Mouse (Mus musculus) layer of hippocampus, postnatal 36 days (tissue): ENCODE results near the gene Dhrs4. TPM values are rescaled to one million over a fixed set of nuclear protein-coding genes. Genes with fewer than 3 reads are reported as not detected.

Source experiments
- DNase-seq, 2 experiments: peaks; one replicate each; pipeline ENCODE4 v3.0.0; 2022
- total RNA-seq, 2 experiments: library from RNA; stranded (reverse); gene quantifications; 2 replicates each; pipeline ENCODE4 v1.2.3; 2021

Dhrs4 gene
- total RNA-seq, 2 experiments from 2014 or later = 22.0 to 23.3 TPM

DNA sequence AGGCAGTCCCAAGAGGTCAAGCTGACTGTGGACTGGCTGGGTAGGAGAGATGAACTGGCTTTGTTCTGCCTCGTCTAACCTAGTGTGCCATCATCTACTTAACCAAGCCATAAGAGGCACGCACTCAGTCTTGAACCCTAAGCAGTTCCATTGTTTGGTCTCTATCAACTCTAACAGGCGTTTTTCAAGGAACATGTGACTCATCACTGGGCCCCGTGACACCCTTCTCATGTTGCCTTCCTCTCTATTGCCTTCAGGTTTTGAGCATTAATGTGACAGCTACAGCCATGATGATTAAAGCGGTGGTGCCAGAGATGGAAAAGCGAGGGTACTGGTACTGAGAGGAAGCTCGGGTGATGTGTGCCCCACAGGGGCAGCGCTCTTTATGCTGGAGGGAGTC, 8.3 kb downstream of the Dhrs4 start:
- no peak for DNase-seq

DNA sequence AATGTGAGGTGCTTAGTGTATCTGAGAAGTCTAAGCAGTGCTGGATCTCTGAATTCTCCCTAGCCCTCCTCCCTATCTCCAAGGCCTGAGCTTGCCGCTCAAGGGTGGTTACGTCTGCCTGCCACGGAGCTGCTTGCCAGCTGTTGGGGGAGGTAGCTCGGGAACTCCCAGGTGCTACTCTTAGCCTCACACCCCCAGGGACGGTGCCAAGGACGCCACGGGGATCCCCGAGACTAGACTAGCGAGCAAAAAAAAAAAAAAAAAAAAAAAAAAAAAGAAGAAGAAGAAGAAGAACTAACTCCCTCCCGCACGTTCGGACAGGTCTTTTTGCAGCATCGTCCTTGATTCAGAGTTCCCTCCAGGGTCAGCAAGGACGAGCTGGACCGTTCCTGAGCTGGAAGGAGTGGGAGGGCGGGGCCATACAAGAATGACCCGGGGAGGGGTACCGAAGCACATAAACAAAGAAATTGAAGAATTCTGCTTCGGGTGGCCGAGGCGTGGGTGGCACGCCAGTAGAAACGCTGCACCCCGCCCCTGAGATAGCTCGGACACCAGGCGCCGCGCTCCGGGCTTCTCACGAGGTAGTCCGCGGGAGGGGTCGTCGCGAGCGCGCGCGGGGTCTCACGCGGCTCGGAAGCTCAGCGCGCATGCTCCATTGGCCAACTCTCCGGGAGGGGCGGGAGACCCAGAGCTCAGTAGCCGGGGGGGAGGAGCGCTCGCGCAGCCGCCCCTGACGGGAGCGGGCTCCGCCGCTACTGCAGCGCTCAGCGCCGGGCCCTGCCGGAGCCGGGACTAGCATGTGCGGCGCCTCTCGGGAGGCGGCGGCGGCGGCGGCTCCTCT, 12.0 kb downstream of the Dhrs4 start, which contains the start of gene Carmil3:
Gene Carmil3 (plus strand): TSS at position 291 of the 841 bp plus-strand sequence.
- DNase-seq = peak; percentile 86

DNA sequence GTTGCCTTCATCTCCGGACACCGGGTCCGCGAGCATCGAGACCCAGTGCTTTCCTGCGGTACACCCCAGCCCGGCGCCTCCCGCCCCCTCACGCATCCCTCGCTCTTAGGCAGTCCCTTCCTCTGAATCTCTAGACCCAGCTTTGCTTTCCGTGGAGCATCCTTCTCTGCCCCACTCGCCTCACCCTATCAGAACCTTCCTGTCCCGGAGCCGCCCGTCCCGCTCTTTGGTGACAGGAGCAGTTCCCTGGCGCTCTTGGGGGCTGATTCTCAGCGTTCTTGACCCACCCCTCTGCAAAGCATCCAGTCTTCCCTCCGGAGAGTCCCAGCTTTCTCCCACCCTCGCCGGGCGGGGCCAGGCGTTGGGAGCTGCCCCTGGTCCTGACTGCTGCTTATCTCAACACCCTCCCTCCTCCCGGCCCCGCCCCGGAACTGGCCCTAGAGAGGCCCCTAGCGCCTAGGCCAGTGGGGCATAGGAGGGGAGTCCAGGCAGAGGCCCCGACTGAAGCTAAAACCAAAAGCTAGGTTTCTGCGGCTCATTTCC, 12.8 kb downstream of the Dhrs4 start:
- peak; percentile 60 to 66 for DNase-seq

DNA sequence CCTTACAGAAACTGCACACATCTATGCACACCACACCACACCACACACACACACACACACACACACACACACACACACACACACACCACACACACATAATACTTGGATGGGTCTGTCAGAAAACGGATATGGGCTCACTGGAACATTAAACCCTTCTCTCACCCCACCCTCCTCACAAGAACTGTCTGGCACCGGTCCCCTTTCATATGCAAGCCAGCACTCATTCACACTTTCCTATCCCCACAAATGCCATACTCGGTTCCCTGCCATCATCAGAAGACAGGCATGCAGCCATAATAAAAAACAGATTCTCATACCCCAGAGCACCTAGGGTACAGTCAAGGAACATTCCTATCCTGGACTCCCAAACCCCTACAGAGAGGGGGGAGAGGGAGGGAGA, 13.5 kb downstream of the Dhrs4 start:
- no peak for DNase-seq

DNA sequence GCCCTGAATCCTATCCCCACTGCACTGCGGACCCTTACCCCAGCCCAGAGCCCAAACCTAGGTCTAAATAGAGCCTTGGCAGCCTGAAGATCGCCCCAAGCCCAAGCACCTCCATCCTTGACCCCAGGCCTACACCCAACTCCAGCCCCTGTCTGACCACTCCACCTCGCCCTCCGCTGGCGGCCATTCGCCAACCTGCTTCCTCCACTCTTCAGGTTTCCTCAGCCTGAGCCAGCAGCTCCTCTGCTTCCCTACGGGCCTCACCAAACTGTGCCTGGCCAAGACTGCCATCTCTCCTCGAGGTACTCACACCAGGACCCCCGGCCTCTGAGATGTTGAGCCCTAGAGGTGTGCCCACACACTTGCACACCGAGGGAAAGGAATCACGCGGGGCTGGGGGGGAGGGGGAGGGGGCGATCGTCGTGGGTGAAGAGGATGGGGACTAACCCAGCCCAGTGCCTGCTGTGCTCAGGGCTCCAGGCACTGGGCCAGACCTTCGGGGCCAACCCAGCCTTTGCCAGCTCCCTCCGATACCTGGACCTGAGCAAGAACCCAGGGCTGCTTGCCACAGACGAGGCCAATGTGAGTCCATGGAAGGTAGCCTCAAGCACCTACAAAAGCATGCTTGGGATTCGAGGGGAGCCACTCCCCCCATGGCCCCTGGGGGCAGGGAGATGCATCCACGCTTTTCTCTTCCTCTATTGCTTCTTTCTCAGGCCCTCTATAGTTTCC, 17.1 kb downstream of the Dhrs4 start:
- DNase-seq = no peak

DNA sequence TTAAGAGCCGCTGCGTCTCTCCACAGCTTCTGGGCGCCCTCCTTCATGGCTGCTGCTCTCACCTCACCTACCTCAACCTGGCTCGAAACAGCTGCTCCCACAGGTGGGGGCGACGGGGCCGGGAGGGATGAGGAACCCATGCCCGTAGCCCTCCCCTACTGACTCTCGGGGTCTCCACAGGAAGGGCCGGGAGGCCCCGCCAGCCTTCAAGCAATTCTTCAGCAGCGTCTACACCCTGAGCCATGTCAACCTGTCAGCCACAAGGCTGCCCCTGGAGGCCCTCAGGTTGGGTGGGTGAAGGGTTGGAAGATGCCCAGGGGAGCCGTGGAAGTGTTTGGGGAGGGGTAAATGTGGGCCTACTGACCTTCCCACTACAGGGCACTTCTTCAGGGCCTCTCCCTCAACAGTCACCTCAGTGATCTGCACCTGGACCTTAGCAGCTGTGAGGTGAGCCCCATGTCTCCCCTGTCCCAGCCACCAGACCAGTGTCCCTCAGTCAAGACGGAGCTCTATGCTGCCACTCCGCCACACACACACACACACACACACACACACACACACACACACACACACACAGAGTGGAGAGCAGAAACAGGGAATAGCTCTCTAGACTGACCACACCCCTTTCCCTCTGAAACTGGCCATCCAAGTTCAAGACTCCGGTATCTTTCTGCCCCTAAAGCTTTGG, 18.3 kb downstream of the Dhrs4 start:
- DNase-seq = no peak

DNA sequence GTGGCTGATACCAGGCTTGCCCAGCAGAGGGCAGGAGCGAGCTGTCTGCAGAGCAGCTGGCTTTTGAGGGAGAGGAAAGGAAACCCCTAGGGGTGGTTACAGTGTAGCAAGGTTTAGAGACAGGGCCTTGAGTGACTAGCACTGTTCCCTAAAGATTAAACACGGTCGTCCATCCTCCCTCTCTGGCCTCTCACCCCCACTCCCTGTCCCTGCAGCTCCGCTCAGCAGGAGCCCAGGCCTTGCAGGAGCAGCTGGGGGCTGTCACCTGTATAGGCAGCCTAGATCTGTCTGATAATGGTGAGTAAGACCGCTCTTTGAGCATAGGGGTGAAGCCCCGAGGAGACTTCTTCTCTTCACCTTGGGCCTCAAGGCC, 18.9 kb downstream of the Dhrs4 start:
- peak; percentile 81 to 86 for DNase-seq

DNA sequence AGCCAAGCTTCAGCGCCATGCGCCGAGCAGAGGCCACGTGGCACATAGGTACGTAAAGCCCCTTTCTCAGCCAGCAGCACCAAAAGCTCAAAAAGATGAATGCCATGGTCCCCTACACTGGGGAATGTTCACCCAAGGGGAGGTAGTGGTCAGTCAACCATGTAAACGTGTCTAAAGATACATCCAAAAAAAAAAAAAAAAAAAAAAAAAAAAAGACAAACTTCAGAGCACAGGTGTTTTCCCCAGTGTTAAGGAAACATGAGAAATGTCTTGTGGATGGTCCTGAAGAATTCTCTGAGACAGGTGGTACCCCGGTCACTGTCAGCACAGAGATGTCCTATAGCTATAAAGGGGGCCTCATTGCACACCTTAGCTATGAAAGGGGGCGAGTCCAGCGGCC, 27.1 kb downstream of the Dhrs4 start:
- no peak for DNase-seq

DNA sequence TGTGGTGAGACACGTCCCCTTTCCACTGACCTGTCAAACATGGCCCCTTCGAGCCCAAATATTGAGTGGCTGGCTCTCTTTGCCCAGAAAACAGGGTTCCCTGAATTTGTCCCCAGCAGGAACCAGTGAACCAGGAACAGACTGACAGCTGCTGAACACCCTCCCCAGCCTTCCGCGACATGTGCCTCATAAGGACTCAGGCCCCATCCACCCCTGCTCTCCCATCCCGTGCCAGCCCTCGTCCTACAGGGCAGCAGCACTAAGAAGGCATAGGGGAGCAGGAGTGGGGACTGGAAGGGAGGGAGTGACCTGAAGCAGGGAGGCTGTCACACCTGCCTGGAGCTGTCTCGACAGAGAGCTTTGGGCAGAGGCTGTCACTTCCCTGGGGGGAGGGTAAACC, 29.2 kb downstream of the Dhrs4 start:
- DNase-seq = peak in 1 of 2 experiments; percentile 25

DNA sequence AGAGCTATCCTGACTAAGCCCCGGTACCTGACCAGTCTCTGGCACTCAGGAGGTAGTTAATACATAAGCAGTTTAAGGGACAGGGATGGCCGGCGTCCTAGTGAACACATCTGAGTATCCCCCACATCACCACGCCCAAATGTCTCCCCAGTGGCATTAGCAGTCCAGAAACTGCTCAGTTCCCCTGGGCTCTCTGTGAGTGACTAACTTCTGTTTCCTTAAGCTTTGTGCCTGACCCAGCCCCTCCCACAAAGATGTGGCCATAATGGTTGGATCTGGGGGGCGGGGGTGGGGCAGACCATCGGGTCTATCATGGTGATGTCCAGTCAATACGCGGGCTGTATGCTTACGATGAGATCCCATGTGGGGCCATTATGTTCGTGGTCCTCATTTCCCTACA, 31.0 kb downstream of the Dhrs4 start:
- DNase-seq = no peak

DNA sequence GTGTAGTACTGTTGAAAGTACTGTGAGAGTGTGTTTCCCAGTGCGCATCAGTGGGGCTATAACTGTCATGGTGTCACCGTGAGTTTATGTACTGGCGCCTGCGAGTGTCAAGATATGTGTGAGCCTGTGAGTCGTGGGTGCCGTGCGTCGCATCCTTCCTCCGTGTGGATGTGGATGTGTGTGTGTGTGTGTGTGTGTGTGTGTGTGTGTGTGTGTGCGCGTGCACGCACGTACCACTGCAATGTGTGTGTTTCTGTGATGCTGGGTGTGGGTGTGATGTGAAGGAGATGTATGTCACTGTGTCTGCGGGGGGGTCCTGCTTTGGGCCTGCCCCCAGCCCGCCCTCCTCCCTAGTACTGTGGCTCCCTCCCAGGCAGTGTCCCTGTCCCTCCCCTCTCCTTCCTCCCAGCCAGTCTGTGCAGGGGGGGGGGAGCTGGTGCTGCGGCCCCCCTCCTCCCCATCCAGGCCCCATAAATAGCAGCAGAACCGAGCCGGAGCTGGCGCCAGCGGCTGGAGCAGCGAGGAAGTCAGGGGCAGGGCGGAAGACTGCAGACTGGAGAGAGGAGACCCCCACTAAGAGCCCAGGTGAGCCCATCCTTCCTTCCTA, 31.7 kb downstream of the Dhrs4 start, which contains the start of gene Cpne6:
Gene Cpne6 (plus strand): TSS at position 321 of the 607 bp plus-strand sequence.
- DNase-seq = peak; percentile 60 to 69

DNA sequence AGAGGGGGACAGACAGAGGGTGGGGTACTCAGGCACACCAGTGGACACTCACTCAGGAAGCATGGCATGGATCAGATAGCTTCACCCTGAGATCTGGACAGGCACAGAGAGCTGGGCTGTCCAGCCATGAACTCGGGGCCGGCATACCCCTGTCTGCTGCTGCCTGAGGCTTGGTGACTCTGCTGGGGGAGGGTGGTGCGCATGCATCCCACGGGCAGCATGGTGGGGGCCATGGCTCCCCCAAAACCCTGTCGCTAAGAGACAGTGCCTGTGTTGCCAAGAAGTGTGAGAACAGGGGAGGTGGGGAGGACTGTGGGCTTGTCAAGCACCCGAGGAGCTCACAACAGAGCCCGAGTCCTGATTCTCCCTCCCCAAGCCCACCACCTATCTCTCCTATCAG, 32.5 kb downstream of the Dhrs4 start:
- peak; percentile 80 for DNase-seq

DNA sequence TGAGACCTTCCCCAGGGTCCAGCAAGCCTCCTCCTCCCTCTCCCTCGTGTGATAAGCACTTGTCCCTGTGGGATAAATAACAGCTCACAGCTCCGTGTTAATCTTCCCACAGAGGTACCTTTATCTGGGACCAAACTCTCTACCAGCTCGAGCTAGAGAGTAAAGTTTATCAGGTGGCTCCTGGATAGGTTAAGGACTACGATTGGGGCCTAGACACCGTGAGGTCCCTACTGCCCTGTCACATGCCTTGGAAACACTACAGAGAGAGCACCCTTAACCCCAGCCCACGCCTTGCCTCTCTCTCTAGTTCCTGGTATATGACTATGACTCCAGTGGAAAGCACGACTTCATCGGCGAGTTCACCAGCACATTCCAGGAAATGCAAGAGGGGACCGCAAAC, 35.4 kb downstream of the Dhrs4 start:
- no peak for DNase-seq

DNA sequence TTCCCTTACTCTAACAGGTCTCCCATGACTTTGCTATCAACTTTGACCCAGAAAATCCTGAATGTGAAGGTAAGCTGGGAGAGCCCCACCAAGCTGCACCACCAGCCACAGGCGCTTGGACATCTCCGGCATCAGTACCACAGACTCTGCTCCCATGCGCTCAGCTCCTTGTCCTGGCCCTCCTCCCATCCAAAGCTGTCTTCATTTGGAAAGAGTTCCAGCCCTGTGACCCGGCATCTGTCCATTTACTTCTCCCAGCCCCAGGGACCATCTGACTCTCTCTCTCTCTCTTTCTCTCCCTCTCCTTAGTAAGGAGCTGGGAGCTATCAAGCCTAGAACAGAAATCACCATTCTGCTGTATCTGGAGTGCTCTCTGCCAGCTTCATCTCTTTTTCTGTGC, 37.3 kb downstream of the Dhrs4 start:
- no peak for DNase-seq

DNA sequence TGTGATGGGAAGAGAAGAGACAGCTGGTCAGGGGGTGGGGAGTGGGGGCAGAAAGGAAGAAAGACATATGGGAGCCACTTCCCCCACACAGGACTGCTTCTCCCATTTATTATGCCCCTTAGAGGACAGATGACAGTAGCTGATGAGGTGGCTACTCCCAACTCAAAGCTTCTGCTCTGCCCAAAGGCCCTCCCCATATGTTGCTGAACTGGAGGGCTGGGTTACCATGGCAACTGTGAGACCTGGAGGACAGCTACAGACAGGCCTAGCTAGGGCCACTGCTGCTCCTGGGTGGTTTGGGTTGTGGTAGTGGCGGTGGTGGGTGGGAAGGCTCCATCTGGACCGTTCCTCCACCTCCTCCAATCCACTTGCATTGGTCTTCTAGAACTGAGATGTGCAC, 40.3 kb downstream of the Dhrs4 start:
- DNase-seq = peak; percentile 74 to 79

DNA sequence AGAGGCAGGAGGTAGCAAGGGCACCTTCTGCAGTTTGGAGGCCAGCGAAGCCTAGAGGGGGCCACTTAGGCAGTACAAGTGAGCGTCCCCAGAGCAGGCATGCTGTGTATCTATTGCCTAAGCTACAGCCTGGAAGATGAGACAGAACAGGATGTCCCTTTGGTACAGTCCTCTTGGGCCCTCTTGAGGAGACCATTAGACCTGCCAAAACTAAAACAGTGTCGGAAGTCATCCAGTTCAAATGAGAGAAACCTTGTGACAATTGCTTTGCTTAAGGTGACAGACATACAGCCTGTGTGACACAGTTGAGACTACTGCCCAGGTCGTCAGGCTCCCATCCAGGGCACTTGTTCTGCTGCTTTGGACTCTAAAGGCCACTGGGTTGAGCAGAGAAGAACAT, 41.0 kb downstream of the Dhrs4 start:
- DNase-seq = no peak

DNA sequence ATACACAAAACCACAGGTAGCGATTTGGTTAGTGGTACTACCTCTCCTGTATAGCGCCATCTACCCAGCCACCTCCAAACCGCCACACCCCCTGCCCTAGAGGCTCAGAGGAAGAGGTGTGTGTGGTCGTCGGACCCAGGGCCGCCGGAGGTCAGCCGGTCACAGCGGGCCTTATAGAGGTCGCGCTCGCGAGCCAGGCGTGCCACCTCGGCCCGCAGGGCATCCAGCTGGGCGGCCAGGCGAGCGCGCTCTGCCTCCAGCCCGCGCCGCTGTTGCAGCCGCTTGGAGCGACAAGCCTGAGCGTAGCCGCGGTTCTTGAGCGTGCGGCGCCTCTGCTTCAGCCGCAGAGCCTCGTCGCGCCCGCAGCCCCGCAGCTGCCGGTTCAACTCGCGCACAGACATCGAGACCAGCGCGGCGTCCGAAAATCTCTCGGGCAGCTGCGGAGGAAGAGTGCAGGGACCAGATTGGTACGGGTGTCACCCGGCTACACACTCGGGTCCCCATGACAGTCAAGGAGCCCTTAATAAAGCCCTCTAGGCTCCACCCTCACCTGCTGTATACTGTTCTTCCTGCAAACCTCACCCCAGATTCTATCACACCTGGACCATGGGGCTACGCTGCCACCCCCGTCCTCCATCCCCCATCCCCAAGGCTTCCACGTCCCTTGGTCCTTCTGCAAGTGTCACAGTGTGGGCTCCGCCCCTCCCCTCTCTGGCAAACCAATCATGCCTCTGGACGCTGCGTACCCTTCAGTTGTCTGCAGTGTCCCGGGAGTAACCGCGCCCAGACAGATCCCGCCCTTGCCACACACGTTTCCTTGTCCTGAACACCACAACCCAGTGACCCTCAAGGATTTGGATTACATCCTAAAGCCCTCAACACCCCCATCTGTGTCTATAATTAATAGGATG, 42.1 kb downstream of the Dhrs4 start:
- DNase-seq = no peak

DNA sequence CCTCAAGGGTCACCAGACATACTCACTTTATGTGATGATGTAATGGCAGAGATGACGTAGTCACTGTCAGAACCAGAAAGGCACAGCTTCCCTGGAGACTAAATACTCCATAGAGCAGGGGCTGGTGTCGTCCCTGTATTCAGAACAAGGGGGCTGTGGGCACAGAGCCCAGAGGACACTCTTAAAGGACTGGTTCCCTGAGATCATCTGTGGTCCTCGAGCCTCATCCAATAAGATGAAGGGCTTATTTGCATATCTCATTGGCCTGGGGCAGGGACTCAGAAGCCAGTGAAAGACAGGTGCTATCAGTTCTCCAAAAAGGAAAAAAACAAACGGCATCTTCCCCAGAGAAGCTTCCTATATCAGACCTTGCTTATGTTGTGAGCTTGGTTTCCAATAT, 45.5 kb downstream of the Dhrs4 start:
- DNase-seq = no peak

DNA sequence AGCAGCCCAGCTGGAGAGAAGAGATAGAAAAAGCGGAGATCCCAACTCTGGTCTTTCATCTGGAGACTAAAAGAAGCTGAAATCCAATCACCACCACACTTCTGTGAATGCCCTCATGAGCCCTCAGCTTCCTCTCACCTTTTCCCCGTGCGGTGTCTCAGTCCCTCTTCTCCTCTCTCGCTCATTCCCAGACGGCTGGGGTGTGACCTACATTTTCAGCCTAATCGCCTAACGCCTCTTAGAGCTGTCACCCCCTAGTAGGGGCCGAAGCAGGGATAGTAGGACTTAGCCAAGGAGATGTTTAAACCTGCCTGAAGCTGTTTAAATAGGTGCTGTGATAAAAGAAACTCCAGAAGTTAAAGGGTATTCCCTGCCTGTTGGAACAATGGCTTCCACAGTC, 46.2 kb downstream of the Dhrs4 start, which contains the start of gene Nrl:
Gene Nrl (minus strand): TSS at position 197 of the 400 bp plus-strand sequence.
- no peak for DNase-seq

DNA sequence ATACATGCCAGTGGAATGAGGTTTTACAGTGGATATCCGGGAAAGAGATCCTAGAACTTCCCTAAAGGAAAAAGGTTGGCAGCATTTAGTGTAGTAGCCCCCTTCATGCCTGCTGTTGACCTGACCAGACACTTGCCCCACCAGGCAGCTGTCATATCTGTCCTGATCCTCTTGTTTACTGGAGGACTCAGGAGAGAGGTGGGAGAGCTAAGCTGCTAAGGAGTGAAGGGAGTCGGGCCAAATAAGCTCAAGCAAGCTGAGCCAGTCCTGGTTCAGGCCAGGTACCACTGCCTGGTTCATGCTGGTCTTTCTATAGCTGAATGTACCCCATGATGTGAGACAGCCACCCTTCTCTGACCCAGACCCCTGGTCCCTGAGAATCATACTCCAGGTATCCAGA, 48.1 kb downstream of the Dhrs4 start:
- no peak for DNase-seq

DNA sequence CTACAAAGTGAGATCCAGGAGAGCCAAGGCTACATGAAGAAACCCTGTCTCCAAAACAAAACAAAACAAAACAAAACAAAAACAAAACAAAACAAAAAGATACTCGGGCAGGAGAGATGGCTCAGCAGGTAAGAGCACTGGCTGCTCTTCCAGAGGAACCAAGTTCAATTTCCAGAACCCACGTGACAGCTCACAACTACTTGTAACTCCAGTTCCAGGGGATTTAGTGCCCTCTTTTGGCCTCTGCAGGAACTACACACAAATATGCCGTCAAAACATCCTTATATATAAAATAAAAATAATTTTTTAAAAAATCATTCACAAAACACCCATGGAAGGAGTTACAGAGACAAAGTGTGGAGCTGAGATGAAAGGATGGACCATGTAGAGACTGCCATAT, 49.4 kb downstream of the Dhrs4 start:
- DNase-seq = no peak
